Mouse (Mus musculus): Measurements from ENCODE around the gene Tssk1. TPM values are rescaled to one million over a fixed set of nuclear protein-coding genes. Genes with fewer than 3 reads are reported as not detected.

Tssk1 gene
- total RNA-seq, 2 experiments from 2014 or later: not detected

Other genes with a start within 250 kb of the Tssk1 start
- 10 to 100 TPM; 37.3 to 37.9 TPM for gene Ccdc74a, start 247.8 kb upstream of the Tssk1 start, total RNA-seq (2021)
- gene Med15, start 161.3 kb upstream of the Tssk1 start, total RNA-seq (2021): 10 to 100 TPM; 73.4 to 80.2 TPM
- gene Klhl22, start 134.6 kb upstream of the Tssk1 start, total RNA-seq (2021): 100 to 1,000 TPM in 1 of 2 experiments, 10 to 100 TPM in 1; 86.2 to 109 TPM
- 1 to 10 TPM; 2.1 to 2.4 TPM for gene Scarf2, start 96.9 kb upstream of the Tssk1 start, total RNA-seq (2021)
- 1 to 10 TPM; 2.6 to 4.0 TPM for gene B830017H08Rik, start 61.1 kb upstream of the Tssk1 start, total RNA-seq (2021)
- gene Car15, start 55.9 kb upstream of the Tssk1 start, total RNA-seq (2021): 10 to 100 TPM; 12.8 to 16.4 TPM
- 1 to 10 TPM; 2.7 to 4.1 TPM for gene Gm20518, start 2.6 kb upstream of the Tssk1 start, total RNA-seq (2021)
- gene Dgcr2, start 4.3 kb downstream of the Tssk1 start, total RNA-seq (2021): 100 to 1,000 TPM; 106 to 110 TPM
- gene Tssk2, start 4.4 kb downstream of the Tssk1 start, total RNA-seq (2021): not detected
- 10 to 100 TPM; 28.1 to 28.5 TPM for gene Ess2, start 17.1 kb downstream of the Tssk1 start, total RNA-seq (2021)
- not detected for gene Gsc2, start 20.8 kb downstream of the Tssk1 start, total RNA-seq (2021)
- 10 to 100 TPM; 37.1 to 39.9 TPM for gene Slc25a1, start 34.0 kb downstream of the Tssk1 start, total RNA-seq (2021)
- gene Vpreb2, start 86.2 kb downstream of the Tssk1 start, total RNA-seq (2021): not detected
- 10 to 100 TPM; 66.1 to 70.8 TPM for gene Dgcr6, start 158.6 kb downstream of the Tssk1 start, total RNA-seq (2021)
- 10 to 100 TPM; 32.7 to 42.6 TPM for gene Prodh, start 196.0 kb downstream of the Tssk1 start, total RNA-seq (2021)
- gene Rtn4r, start 233.4 kb downstream of the Tssk1 start, total RNA-seq (2021): 100 to 1,000 TPM in 1 of 2 experiments, 10 to 100 TPM in 1; 96.1 to 105 TPM